Mouse (Mus musculus) megakaryocyte progenitor cell, adult 5-6 weeks (primary cell): ENCODE measurements around the gene Esam. TPM values are rescaled to one million over a fixed set of nuclear protein-coding genes. Genes with fewer than 3 reads are reported as not detected.
A peak's percentile ranks its signal among the peaks of the same experiment; 100 is the strongest.

Source experiments
- ATAC-seq: replicated peaks from 2 replicates; pipeline ENCODE4 v1.8.0; 2016; ENCODE audit warnings: mild to moderate bottlenecking, moderate TSS enrichment, inconsistent platforms; ENCODE audit not compliant: poor library complexity
- total RNA-seq, 2 experiments: library from RNA; stranded (forward) in 1 of 2; stranded (reverse) in 1 of 2; fragments of 157-497, 149-512 nt in 1 of 2; fragments of 200-1000 nt in 1 of 2; gene quantifications; 2 replicates each; pipeline versions ENCODE4 v1.2.3 to v1.2.4; 2015 to 2017

The Esam gene
- total RNA-seq, 2 experiments from 2014 or later: 0.29 to 0.94 TPM

GRCm38 (mm10) chr9:37530031-37530887, 2.4 kb downstream of the Esam start:
- peak; percentile 63 for ATAC-seq

GRCm38 (mm10) chr9:37530888-37531705, 3.2 kb downstream of the Esam start:
- ATAC-seq: peak; percentile 44

DNA sequence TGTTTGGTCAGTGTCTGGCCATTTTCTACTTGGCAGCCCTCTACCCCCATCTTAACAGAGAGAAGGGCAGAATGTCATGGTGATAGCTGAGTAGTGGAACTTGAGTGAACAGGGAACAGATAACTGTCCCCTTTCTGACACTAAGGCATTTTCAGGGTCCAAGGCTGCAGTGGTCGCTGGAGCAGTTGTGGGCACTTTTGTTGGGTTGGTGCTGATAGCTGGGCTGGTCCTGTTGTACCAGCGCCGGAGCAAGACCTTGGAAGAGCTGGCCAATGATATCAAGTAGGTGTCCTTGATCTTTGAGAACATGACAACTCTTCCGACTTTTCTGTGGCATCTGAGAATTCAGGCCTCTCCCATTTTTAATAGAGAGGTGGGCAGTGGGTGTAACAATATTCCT, 9.0 kb downstream of the Esam start:
- no peak for ATAC-seq

GRCm38 (mm10) chr9:37537658-37538250, 9.9 kb downstream of the Esam start:
- ATAC-seq: no peak

DNA sequence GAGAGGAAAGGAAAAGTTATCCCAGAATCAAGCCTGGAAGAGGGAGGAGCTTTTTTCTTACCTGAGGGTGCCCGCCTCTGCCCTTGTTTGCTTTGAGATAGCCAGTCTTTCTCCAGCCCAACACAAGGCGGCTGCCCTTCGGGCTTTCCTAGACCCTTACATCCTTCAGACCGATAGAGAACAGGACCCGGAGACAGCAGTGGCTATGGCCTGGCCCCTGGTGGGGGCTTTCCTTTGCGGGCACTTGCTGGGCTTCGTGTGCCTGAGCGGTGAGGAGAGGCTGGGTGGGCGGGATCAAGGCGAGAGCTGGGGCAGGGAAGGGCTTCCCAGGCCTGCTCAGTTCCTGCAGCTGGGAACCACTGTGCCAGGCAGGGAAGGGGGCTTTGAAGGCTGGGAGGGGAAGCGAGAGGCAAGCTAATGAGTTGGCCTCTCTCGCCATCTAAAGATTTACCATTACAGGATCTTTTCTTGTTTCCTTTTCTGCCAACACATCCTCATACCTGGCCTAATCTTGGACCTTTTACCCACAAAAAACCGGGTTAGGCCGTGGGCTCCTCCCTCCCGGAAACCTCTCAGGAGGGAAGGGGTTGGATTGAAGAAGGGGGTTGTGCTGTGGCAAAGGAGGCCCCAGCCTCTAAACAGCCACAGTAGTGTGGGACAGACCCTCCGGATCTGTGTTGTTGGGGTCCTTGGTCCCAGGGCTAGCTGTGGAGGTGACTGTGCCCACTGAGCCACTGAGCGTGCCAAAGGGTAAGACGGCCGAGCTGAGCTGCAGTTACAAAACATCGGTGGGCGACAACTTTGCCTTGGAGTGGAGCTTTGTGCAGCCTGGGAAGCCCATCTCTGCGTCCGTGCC, 11.5 kb downstream of the Esam start, which contains the start of gene Vsig2:
Gene Vsig2 (plus strand): TSS at position 86 of the 856 bp plus-strand sequence.
- no peak for ATAC-seq

- ATAC-seq: no peak
Measured at GRCm38 (mm10) chr9:37540226-37540625, 12.3 kb downstream of the Esam start.

DNA sequence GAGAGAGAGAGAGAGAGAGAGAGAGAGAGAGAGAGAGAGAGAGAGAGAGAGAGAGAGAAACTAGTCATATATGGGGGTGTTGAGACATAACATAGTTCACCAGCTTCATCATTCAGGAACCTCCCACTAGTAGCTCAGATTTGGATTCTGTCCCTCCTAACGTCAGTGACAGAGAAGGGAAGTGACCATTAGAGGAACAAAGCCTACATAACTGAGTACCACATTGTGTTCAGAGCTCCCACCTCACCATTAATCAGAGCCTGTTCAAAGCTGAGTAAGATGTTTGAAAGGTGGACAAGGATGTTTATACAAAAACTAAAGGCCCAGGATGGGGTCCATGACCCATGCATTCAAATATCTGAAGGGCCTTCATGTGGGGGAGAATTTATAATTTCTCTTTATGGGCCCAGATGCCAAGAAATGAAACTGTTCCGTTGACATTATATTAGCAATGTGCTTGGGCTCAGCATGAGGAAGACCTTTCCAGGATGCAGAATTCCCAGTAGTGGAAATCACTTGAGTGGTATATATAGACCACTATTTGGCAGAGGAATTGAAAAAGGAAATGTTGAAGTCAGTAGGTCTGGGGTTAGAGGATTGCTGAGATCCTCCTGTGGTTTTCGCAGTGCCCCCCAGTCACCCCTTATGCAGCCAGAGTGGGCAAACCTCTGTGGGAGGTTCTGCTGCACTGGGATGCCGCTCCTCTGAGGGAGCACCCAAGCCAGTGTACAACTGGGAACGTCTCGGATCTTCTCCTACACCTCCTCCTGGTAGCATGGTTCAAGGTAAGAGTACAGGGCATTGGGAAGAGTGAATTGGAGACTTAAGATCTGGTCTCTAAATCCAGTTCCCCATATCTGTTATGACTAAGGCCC, 13.1 kb downstream of the Esam start:
- ATAC-seq: peak; percentile 29; the same call in 1 of the 2 replicates

DNA sequence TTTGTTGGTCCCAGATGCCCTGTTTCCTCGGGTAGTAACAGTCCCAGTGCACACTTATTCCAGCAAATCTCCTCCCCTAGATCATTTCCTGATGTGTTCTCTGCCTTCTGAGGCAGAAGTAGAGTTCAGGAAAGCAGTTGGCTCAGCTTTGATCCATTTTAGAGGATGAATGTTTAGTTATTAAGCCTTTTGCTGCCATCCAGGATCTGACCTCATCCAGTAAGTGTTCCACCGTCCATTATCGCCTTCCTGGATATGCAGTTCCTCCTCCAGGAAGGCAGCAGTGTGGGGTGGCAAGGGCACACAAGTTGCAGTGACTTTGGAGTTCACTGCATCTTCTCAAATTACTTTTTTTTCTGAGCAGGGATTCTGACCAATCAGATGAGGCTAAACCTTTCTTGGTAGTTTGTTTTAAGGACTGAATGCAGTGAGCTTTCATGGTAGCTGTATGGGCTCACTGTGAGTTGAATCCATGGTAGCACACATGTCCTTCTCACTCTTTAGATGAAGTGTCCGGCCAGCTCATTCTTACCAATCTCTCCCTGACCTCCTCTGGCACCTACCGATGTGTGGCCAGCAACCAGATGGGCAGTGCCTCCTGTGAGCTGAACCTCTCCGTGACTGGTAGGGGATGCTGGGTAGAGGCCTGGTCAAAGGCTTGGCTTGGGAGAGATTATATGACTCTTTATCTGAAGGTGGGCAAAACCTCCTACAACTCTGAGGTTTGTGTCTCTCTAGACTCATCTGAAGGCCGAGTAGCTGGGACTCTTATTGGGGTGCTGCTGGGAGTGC, 14.2 kb downstream of the Esam start:
- no peak for ATAC-seq

DNA sequence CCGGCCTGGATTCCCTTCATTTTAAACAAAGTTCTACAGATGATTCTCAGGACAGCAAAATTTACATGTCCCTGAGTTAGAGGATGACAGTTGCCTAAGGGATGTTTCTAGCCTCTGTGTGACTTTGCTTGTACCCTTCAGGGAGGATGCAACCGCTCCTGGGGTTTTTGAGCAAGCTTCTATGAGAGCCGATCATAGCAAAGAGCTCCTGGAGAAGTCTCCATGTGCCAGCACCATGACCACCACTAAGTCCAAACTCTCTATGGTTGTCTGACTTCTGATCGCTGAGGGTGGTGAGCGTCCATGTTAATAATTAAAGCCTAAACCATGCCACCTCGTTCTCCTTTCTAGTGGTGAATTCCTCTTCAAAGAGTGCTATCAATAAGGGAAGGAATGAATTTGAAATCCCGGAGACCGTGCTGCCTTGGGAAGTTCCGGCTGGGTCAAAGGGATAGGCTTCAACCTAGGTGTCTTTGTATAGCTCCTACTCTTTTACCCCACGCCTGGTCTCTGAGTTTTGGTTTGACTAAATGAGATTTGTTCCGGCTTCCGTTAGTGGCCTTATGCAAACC, 16.1 kb downstream of the Esam start:
- ATAC-seq: no peak

- ATAC-seq: peak; percentile 78
Measured at GRCm38 (mm10) chr9:37544447-37545165, 16.7 kb downstream of the Esam start.

GRCm38 (mm10) chr9:37545166-37545610, 17.3 kb downstream of the Esam start:
- ATAC-seq: no peak

DNA sequence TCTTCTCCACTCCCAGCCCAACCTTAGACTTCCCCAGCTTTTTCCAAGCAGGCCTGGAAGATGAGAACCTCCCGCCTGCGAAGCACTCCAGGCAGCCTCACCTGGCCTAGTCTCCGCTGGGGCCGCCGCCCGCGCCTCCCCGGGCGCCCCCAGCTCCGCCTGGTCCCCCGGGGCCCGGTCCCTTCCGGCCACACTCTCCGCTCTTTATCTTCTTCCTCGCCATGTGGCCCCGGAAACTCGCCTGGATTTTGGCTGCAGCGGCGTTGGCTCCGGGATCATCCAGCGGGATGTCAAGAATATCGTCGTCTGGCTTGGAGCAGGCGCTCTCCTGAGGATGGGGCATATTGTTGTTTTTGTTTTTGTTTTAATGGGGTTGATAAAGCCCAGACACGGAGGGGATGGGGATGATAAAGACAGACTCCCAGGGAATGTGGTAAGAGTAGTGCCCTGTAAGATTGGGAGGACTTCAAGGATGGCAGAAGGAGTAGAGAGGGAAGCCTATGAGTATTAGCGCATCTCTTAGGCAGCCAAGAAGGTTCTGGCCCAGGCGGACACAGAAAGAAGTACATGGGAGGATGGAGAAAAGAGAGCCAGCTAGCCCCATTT, 18.1 kb downstream of the Esam start:
- ATAC-seq: no peak

GRCm38 (mm10) chr9:37546889-37547288, 19.0 kb downstream of the Esam start:
- ATAC-seq: no peak

- no peak for ATAC-seq
Measured at GRCm38 (mm10) chr9:37550435-37550834, 22.6 kb downstream of the Esam start.

- peak; percentile 12; the same call in 1 of the 2 replicates for ATAC-seq
Measured at GRCm38 (mm10) chr9:37551751-37552531, 24.1 kb downstream of the Esam start.

DNA sequence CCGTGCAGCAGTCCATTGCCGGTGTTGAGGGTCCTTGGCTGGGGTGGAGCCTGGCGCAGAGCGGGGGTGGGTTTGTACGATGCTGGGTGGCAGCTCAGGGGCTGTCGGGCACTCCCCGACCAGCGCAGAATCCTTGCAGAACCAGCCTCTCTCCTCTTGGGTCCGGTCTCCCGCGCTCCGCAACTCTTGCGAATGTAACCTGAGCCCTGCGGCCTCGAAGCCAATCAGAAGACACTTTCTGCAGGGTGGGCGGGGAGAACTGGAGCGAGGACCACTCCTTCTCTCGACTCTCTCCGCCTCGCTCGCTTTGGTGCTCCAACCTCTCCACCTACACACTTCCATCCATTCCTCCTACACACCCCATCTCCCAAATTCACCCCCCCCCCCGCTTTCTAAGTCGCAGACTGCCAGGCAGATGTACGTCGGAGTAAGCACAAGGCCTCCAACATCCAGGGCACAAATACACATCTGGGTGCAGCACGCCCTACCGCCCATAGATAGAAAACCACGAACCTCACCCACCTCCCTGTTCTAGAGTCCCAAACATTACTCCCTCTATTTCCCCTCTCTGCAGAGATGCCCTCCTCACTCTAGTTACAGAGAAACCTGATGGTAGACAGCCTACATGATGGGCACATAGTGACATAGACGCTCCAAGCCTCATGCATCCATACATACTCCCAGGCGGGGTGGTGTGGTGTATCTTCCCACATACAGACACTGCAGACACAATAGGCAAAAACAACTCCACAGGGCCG, 24.8 kb downstream of the Esam start, which contains the start of gene Nrgn:
Gene Nrgn (minus strand): TSS at position 369 of the 758 bp plus-strand sequence.
- ATAC-seq: peak; percentile 81
